Mouse (Mus musculus) lung, adult 2 months (tissue): Measurements from ENCODE around the gene Kcnv2.

Experiments used
- CTCF ChIP-seq: fragments of 200-500 bp; IDR thresholded peaks from 2 replicates; pipeline ENCODE4 v1.5.1; 2011; ENCODE audit warnings: mild to moderate bottlenecking, low read length, control low read depth; ENCODE audit not compliant: insufficient read depth
- POLR2A ChIP-seq: fragments of 200-500 bp; IDR thresholded peaks from 2 replicates; pipeline ENCODE4 v1.6.1; 2011; ENCODE audit warnings: low read depth, mild to moderate bottlenecking, control low read depth, low read length, borderline replicate concordance; ENCODE audit errors: extremely low read depth

GRCm38 (mm10) chr19:27317337-27317736 lies 5.1 kb upstream of the Kcnv2 start:
- no peak for TF ChIP-seq CTCF
- TF ChIP-seq POLR2A: no peak
